Mouse (Mus musculus) heart, postnatal 0 days (tissue): ENCODE data around the gene Tnfaip1.

ENCODE experiments used
- CTCF ChIP-seq: IDR thresholded peaks from 2 replicates; pipeline ENCODE4 v1.5.1; 2016; ENCODE audit warnings: antibody characterized with exemption, control low read depth, low read depth
- EP300 ChIP-seq: IDR thresholded peaks from 2 replicates; pipeline ENCODE4 v1.6.1; 2016; ENCODE audit warnings: antibody characterized with exemption, low read depth

DNA sequence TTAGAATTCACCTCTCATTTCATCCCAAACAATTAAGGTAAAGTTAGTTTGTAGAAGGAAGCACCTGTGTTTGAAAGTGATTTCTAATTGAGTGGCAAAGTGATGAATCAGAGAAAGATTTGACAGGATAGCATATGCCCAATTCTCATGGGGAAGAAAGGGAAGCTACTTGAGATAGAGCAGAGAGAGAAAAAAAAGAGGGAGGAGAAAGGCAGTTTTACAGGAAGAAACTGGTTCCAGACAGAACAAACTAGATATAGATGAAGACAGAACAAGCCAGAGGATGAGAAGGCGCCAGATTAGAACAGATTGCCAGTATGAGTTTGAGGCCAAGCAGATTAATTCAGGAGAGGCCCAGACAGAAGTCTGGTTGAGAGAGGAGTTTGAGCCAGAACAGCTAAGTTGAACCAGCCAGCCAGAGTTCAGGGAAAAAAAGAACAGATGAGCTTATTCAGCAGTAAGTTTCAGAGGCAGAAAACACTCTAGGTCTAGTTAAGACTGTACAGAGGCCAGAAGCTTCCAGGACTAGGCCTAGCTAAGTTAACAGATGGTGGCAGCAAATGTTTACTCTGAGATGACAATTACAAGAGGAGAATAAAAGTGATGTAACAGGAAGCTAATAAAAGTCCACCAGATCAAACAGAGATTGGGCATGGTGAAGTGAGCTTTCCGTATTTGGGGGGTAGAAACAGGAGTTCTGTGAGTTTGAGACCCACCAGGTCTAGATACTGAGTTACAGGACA is 11.8 kb upstream of the Tnfaip1 start:
- TF ChIP-seq CTCF (no peak), EP300 (no peak)
